Mouse (Mus musculus): ENCODE results near the gene Carm1. TPM values are rescaled to one million over a fixed set of nuclear protein-coding genes. Genes with fewer than 3 reads are reported as not detected.
A peak's percentile ranks its signal among the peaks of the same experiment; 100 is the strongest.

Carm1 gene
- polyA plus RNA-seq, 1 experiment from 2014 or later, result 59.6 TPM

DNA sequence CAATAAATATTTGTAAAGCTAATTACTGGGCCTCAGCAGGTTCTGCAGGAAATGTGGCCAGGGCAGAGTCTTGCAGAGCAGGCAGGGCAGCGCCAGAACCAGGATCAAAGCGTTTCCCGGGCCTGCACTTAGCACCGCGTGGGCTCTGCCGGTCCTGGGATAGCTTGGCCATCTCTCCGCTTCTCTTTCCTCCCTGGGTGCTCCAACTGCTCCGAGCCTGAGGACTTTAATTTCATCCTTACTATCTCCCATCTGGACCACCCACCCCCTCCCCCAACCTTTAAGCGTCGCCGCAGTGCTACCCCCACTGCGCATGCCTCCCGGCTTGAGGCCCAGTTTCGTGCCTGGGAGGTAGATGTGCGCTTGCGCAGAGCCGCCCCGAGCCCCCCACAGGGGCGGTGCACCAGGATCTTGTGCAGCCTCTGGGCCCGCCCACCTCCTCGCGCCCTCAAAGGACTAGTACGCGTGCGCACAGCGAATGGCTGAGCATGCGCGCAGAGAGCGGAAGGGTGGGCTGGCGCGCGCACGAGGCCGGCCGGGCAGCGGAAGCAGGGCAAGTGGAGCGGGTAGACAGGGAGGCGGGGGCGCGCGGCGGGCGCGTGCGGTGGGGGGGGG lies 69.0 kb downstream of the Carm1 start, which contains the start of gene Smarca4:
TSS of gene Smarca4 (plus strand) at position 553 of the 615 bp plus-strand sequence.
- WGBS, result under 1% methylated on average over 45 of the region's 45 CpGs
- Histone ChIP-seq H3K27me3 (ENCODE audit: insufficient read depth, poor library complexity, severe bottlenecking) (no peaks in the 10 kb centered on the region), H3K9me3 (no peaks in the 10 kb centered on the region), H3K36me3 (peaks cover 12% of the 10 kb centered on the region), H3K4me1 (peaks cover 14% of the 10 kb centered on the region; the same call in 1 of the 2 replicates), H3K27ac (peak within 1 kb of the TSS; percentile 99), H3K4me3 (peak within 1 kb of the TSS; percentile 88)
- DNase-seq (ENCODE audit: low spot score), result peak; percentile 99

DNA sequence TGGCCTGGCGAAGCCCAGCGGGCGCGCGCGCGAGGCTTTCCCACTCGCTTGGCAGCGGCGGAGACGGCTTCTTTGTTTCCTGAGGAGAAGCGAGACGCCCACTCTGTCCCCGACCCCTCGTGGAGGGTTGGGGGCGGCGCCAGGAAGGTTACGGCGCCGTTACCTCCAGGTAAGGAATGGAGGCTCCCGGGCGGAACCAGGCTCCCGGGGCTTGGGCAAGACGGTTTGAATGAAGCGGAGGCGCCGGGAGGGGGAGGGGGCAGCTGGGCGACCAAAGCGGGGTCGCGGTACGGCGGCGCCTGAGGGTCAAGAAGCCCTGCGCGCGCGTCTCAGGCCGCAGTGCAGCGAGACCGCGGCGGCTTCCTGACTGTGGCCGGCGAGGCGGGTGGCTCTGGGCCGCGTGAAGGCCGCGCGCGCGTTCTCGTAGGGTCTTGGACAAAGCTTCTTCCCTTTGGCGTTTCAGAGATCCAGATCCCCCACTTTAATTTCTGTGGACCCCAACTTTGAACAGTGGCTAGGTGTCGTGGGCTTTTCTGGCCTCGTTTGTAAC lies 69.6 kb downstream of the Carm1 start:
- no peaks in the 10 kb centered on the region for H3K9me3 ChIP-seq
- peak overlapping the region; percentile 88 for H3K4me3 ChIP-seq
- peak overlapping the region; percentile 99 for H3K27ac ChIP-seq
- H3K4me1 ChIP-seq, result peaks cover 14% of the 10 kb centered on the region; the same call in 1 of the 2 replicates
- H3K36me3 ChIP-seq, result peaks cover 13% of the 10 kb centered on the region
- no peaks in the 10 kb centered on the region for H3K27me3 ChIP-seq (ENCODE audit: insufficient read depth, poor library complexity, severe bottlenecking)
- DNase-seq (ENCODE audit: low spot score), result peak; percentile 93
- under 1% methylated on average over 57 of the region's 57 CpGs for WGBS

DNA sequence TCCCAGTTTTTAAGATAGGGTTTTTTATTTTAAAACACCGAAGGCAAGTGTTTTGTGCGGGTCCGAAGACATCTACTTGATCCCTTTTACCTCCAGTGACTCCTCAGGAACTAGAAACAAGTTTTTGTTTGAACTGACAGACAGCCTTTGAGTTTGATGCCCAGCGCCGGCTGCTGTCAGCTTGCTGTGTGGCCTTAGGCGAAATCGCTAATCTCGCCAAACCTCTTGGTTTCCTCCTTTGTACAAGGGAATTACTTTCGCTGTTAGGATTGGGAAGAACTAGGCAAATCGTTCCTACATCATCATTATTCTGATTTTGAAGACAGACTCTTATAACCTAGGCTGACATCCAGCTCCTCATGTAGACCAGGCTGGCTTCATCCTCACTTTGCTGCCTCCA lies 70.4 kb downstream of the Carm1 start:
- H3K27ac ChIP-seq, result peak overlapping the region; percentile 99
- peaks cover 21% of the 10 kb centered on the region for H3K36me3 ChIP-seq
- H3K4me1 ChIP-seq, result peaks cover 14% of the 10 kb centered on the region; the same call in 1 of the 2 replicates
- 9% methylated on average over 10 of the region's 10 CpGs for WGBS
- no peaks in the 10 kb centered on the region for H3K9me3 ChIP-seq
- H3K27me3 ChIP-seq (ENCODE audit: insufficient read depth, poor library complexity, severe bottlenecking), result no peaks in the 10 kb centered on the region
- no peak for DNase-seq (ENCODE audit: low spot score)
- peak overlapping the region; percentile 88 for H3K4me3 ChIP-seq

DNA sequence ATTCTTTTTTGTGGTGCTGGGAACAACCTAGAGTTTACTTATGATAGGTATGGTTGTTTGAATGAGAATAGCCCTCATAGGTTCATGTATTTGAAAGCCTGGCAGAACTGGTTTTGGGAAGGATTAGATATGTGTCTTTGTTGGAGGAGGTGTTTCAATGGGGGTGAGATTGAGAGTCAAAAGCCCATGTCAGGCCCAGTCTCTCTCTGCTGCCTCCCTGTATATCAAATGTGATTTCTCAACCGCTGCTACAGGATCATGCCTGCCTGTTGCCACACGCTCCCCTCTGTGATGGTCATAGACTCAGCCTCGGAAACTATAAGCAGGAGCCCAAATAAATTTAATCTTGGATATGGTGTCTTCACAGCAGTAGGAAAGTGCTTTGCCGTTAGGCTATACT lies 73.5 kb downstream of the Carm1 start:
- Histone ChIP-seq H3K36me3 (peaks cover 30% of the 10 kb centered on the region), H3K4me1 (peaks cover 20% of the 10 kb centered on the region; the same call in 1 of the 2 replicates)
- WGBS, result 94% methylated on average over 4 of the region's 4 CpGs

DNA sequence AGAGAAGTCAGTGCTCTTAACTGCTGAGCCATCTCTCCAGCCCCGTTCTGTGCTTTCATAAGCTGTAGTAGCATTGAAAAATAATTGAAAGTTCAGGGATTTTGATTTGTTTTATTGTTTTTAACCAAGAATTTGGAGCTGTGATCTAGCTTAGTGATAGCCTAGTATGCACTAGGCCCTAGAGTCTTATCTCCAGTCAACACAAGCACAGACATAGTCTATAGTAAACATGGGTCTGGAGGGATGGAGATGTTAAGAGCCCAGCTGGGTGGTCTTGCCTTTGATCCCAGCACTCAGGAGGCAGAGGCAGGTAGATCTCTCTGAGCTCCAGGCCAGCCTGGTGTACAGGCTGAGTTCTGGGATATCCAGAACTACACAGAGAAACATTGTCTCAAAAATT lies 76.0 kb downstream of the Carm1 start:
- 91% methylated on average over 1 of the region's 1 CpGs for WGBS
- H3K36me3 ChIP-seq, result peaks cover 30% of the 10 kb centered on the region
- no peak for DNase-seq (ENCODE audit: low spot score)
- peaks cover 17% of the 10 kb centered on the region; the same call in 1 of the 2 replicates for H3K4me1 ChIP-seq
- no peak overlapping the region for H3K27ac ChIP-seq
- H3K4me3 ChIP-seq, result no peak overlapping the region
- no peaks in the 10 kb centered on the region for H3K27me3 ChIP-seq (ENCODE audit: insufficient read depth, poor library complexity, severe bottlenecking)
- no peaks in the 10 kb centered on the region for H3K9me3 ChIP-seq

More for the DNA sequence above, 73.5 kb downstream of the Carm1 start:
- no peaks in the 10 kb centered on the region for H3K27me3 ChIP-seq (ENCODE audit: insufficient read depth, poor library complexity, severe bottlenecking)
- DNase-seq (ENCODE audit: low spot score), result no peak
- H3K27ac ChIP-seq, result no peak overlapping the region
- no peaks in the 10 kb centered on the region for H3K9me3 ChIP-seq
- no peak overlapping the region for H3K4me3 ChIP-seq

DNA sequence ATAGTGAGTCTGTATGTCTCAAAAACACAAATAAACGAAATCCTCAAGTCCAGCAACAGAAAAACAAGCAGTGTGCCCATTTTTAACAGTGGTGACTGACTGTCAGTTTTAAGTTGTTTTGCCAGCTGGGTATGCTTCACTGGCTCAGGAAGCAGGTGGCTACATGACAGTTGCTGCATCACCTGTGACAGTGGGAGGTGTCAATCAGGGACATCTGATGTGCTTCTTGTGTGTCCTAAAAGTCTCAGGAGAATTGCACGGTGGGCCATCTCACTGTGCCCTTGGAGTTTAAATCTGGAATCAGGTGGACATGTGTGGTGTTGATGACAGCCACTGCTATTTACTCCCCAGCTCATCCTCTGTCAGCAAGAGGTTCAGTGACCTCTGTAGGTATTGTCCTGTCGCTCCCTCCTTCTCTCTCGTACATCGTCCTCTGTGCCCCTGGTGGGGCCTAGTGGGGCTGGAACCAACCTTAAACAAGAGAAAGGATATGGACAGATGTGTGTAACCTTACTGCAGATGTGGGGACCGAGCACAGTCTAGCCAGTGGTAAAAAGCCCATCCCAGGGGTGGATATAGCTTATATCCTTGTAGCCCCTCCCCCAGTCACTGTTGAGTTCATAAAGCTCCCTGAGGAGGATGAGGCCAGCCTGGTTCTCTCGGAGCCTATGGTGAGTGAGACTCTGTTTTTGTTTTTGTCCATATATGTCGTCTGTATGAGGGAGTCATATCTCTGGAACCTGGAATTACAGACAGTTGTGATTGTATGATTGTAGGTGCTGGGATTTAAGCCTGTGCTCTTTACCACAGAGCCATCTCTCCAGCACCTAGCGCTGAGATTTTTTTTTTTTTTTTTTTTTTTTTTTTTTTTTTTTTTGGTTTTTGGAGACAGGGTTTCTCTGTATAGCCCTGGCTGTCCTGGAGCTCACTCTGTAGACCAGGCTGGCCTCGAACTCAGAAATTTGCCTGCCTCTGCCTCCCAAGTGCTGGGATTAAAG lies 78.9 kb downstream of the Carm1 start:
- WGBS, result 82% methylated on average over 10 of the region's 10 CpGs
- no peak for DNase-seq (ENCODE audit: low spot score)
- no peaks in the 10 kb centered on the region for H3K9me3 ChIP-seq

DNA sequence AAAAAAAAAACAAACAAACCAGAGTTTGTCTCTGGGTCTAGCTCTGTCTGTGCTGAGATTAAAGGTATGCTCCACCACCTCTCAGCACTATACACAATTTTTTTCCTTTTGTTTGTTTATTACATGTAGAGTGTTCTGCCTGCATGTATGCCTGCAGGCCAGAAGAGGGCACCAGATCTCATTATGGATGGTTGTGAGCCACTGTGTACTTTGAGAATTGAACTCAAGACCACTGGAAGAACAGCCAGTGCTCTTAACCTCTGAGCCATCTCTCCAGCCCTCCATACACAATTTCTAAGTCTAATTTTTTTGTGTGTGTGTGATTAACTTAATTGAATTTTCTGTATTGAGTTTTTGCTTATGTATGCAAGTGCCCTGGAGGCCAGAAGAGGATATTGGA lies 79.9 kb downstream of the Carm1 start:
- Histone ChIP-seq H3K27ac (no peak overlapping the region), H3K36me3 (peaks cover 19% of the 10 kb centered on the region)
- no peak for DNase-seq (ENCODE audit: low spot score)

More for the DNA sequence above, 78.9 kb downstream of the Carm1 start:
- no peaks in the 10 kb centered on the region for H3K27me3 ChIP-seq (ENCODE audit: insufficient read depth, poor library complexity, severe bottlenecking)
- H3K36me3 ChIP-seq, result peaks cover 18% of the 10 kb centered on the region
- H3K27ac ChIP-seq, result no peak overlapping the region
- 0 out of 2 replicates have a peak, but pooled peaks cover 10% of the 10 kb centered on the region for H3K4me1 ChIP-seq
- H3K4me3 ChIP-seq, result no peak overlapping the region

DNA sequence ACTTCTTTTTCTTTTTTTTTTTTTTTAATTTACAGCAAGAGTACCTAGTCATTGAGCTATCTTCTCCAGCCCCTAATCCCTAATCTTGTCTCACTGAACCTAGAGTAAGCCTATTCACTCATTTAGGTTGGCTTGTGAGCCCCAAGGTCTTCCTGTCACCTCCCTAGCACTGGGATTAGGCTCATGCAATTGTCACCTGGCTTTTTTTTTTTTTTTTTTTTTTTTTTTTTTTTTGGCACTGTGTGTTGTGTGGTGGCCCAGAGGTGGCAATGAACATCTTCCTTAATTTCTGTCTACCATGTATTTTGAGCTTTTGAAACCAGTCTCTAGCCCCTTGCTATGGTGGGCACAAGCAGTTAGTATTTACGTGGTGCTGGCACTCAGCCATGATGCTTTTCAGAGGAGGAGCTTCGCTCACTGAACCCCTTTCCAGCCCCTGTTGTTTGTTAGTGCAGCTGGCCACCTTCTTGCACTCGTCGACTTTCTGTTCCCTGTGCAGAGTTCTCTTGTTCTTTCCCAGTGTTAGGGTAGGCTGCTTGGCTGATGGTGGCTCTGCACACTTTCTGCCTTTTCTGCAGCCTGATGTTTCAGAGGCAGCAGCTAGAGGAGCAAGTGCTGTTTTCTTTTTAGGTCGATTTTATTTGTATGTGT lies 80.6 kb downstream of the Carm1 start:
- no peak overlapping the region for H3K27ac ChIP-seq
- peaks cover 12% of the 10 kb centered on the region for H3K36me3 ChIP-seq
- WGBS, result 84% methylated on average over 5 of the region's 5 CpGs
- 0 out of 2 replicates have a peak, but pooled peaks cover 10% of the 10 kb centered on the region for H3K4me1 ChIP-seq
- no peak overlapping the region for H3K4me3 ChIP-seq
- H3K9me3 ChIP-seq, result no peaks in the 10 kb centered on the region
- H3K27me3 ChIP-seq (ENCODE audit: insufficient read depth, poor library complexity, severe bottlenecking), result no peaks in the 10 kb centered on the region
- no peak for DNase-seq (ENCODE audit: low spot score)

More for the DNA sequence above, 79.9 kb downstream of the Carm1 start:
- Histone ChIP-seq H3K4me3 (no peak overlapping the region), H3K27me3 (ENCODE audit: insufficient read depth, poor library complexity, severe bottlenecking) (no peaks in the 10 kb centered on the region), H3K4me1 (0 out of 2 replicates have a peak, but pooled peaks cover 10% of the 10 kb centered on the region), H3K9me3 (no peaks in the 10 kb centered on the region)

DNA sequence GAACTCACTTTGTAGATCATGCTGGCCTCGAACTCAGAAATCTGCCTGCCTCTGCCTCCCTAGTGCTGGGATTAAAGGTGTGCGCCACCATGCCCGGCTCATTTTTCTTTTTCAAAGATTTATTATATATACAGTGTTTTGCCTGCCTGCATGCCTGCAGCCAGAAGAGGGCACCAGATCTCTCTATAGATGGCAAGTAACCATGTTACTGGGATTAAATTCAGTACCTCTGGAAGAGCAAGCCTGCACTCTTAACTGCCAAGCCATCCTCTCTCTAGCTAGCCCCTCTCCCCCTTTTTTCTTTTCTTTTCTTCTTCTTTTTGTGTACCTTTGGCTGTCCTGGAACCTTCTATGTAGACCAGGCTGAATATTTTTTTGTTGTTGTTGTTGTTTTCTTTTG lies 84.0 kb downstream of the Carm1 start:
- WGBS, result 88% methylated on average over 3 of the region's 3 CpGs

DNA sequence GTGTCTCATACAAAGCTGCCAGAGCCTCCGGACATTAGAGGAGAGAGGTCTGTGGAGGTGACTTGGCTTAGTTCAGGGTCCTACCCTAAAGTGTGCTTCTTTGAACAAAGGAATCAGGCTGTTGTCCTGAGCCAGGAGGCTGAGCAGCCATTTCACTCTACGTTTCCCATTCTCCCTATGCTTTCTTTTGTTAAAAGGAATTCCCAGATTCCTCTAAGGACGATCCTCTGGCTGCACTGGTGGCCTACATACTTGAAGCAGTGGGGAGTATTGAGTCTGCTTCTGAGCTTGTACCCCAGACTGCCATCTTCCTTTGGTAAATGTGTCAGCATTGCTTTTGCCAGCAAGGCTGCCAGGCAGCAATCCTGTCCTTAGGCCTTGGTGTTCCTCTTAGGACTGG lies 86.4 kb downstream of the Carm1 start:
- Histone ChIP-seq H3K36me3 (peaks cover 62% of the 10 kb centered on the region), H3K27ac (no peak overlapping the region), H3K4me1 (no peaks in the 10 kb centered on the region), H3K27me3 (ENCODE audit: insufficient read depth, poor library complexity, severe bottlenecking) (no peaks in the 10 kb centered on the region), H3K4me3 (no peak overlapping the region), H3K9me3 (no peaks in the 10 kb centered on the region)
- DNase-seq (ENCODE audit: low spot score), result no peak
- WGBS, result 85% methylated on average over 3 of the region's 3 CpGs

More for the DNA sequence above, 84.0 kb downstream of the Carm1 start:
- no peak for DNase-seq (ENCODE audit: low spot score)
- H3K9me3 ChIP-seq, result no peaks in the 10 kb centered on the region
- H3K27ac ChIP-seq, result no peak overlapping the region
- peaks cover 37% of the 10 kb centered on the region for H3K36me3 ChIP-seq
- no peaks in the 10 kb centered on the region for H3K27me3 ChIP-seq (ENCODE audit: insufficient read depth, poor library complexity, severe bottlenecking)
- 0 out of 2 replicates have a peak, but pooled peaks cover 2% of the 10 kb centered on the region for H3K4me1 ChIP-seq
- H3K4me3 ChIP-seq, result no peak overlapping the region

DNA sequence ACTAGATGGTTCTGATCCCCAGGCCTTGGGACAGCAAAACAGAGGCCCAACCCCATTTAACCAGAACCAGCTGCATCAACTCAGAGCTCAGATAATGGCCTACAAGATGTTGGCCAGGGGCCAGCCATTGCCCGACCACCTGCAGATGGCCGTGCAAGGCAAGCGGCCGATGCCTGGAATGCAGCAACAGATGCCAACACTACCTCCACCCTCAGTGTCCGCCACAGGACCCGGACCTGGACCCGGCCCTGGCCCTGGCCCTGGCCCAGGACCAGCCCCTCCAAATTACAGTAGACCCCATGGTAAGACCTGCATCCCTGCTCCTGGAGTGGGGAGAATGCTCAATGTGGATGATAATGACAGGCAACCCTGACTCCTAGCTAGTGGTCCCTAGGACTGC lies 88.9 kb downstream of the Carm1 start:
- H3K9me3 ChIP-seq, result no peaks in the 10 kb centered on the region
- H3K4me1 ChIP-seq, result no peaks in the 10 kb centered on the region
- WGBS, result 79% methylated on average over 7 of the region's 7 CpGs
- H3K27ac ChIP-seq, result no peak overlapping the region
- no peaks in the 10 kb centered on the region for H3K27me3 ChIP-seq (ENCODE audit: insufficient read depth, poor library complexity, severe bottlenecking)
- H3K36me3 ChIP-seq, result peaks cover 87% of the 10 kb centered on the region
- DNase-seq (ENCODE audit: low spot score), result no peak
- H3K4me3 ChIP-seq, result no peak overlapping the region

DNA sequence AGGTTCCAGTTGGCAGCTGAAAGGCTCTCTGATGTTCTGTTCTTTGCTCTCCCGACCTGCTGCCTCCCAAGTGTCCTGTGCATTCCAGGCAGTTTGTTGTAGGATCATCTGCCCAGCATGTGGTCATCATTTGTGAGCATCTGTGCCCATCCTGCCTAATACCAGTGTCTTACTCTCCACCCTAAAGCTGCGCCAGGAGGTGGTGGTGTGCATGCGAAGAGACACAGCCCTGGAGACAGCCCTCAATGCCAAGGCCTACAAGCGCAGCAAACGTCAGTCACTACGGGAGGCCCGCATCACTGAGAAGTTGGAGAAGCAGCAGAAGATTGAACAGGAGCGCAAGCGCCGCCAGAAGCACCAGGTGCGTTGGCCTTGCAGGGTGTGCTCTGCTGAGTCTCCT lies 92.3 kb downstream of the Carm1 start:
- WGBS, result 96% methylated on average over 11 of the region's 11 CpGs
- DNase-seq (ENCODE audit: low spot score), result no peak
- H3K4me3 ChIP-seq, result no peak overlapping the region
- H3K36me3 ChIP-seq, result peaks cover 100% of the 10 kb centered on the region
- H3K27me3 ChIP-seq (ENCODE audit: insufficient read depth, poor library complexity, severe bottlenecking), result no peaks in the 10 kb centered on the region
- no peaks in the 10 kb centered on the region for H3K4me1 ChIP-seq
- no peaks in the 10 kb centered on the region for H3K9me3 ChIP-seq
- H3K27ac ChIP-seq, result no peak overlapping the region
